Mouse (Mus musculus) right cerebral cortex, postnatal 36 days (tissue): ENCODE data around the gene Atp13a3.
"Not testable (repeated sequence)": the region's sequence is repeated elsewhere in the genome, so short reads cannot be mapped to it uniquely, and the experiment has no call there.

Experiments
- DNase-seq, 2 experiments: peaks; one replicate each; pipeline ENCODE4 v3.0.0; 2022; ENCODE audit warnings: low spot score in 2 of 2, mixed read lengths in 1 of 2

The Atp13a3 gene

GRCm38 (mm10) chr16:30353489-30353888 lies 52.3 kb downstream of the Atp13a3 start:
- not testable (repeated sequence) for DNase-seq

- no peak for DNase-seq
These were observed 91.5 kb downstream of the Atp13a3 start for GRCm38 (mm10) chr16:30314236-30314635.

GRCm38 (mm10) chr16:30310647-30311046 lies 95.1 kb downstream of the Atp13a3 start, which contains the start of gene Gp5:
Gene Gp5 (minus strand): TSS chr16:30310779.
- DNase-seq, result no peak

- no peak for DNase-seq
These were observed 95.6 kb downstream of the Atp13a3 start for GRCm38 (mm10) chr16:30310171-30310515.

GRCm38 (mm10) chr16:30309395-30310170 lies 96.2 kb downstream of the Atp13a3 start:
- DNase-seq, result peak in 1 of 2 experiments; percentile 5

GRCm38 (mm10) chr16:30308616-30309394 lies 97.0 kb downstream of the Atp13a3 start:
- DNase-seq, result peak; percentile 45 to 57

GRCm38 (mm10) chr16:30307961-30308615 lies 97.7 kb downstream of the Atp13a3 start:
- no peak for DNase-seq

- DNase-seq, result no peak
These were observed 98.5 kb downstream of the Atp13a3 start for GRCm38 (mm10) chr16:30307306-30307705.

GRCm38 (mm10) chr16:30306102-30306501 lies 99.7 kb downstream of the Atp13a3 start:
- DNase-seq, result no peak

GRCm38 (mm10) chr16:30304236-30304635 lies 101.5 kb downstream of the Atp13a3 start:
- no peak for DNase-seq

- DNase-seq, result no peak
These were observed 102.4 kb downstream of the Atp13a3 start for GRCm38 (mm10) chr16:30303411-30303810.

- no peak for DNase-seq
These were observed 103.1 kb downstream of the Atp13a3 start for GRCm38 (mm10) chr16:30302686-30303085.

- DNase-seq, result no peak
These were observed 106.0 kb downstream of the Atp13a3 start for GRCm38 (mm10) chr16:30299711-30300277.

GRCm38 (mm10) chr16:30297450-30297849 lies 108.3 kb downstream of the Atp13a3 start:
- no peak for DNase-seq

- DNase-seq, result no peak
These were observed 109.0 kb downstream of the Atp13a3 start for GRCm38 (mm10) chr16:30296601-30297275.

GRCm38 (mm10) chr16:30295106-30295505 lies 110.7 kb downstream of the Atp13a3 start:
- DNase-seq, result no peak

GRCm38 (mm10) chr16:30290436-30290835 lies 115.3 kb downstream of the Atp13a3 start:
- DNase-seq, result no peak

GRCm38 (mm10) chr16:30285701-30286100 lies 120.1 kb downstream of the Atp13a3 start:
- no peak for DNase-seq

GRCm38 (mm10) chr16:30283743-30284337 lies 121.9 kb downstream of the Atp13a3 start:
- DNase-seq, result no peak

- no peak for DNase-seq
These were observed 122.8 kb downstream of the Atp13a3 start, which contains the start of gene Lrrc15 for GRCm38 (mm10) chr16:30282844-30283495. Gene Lrrc15 (minus strand): TSS chr16:30283256.
